Mouse (Mus musculus): ENCODE data around the gene Txndc9.

- no peak for TF ChIP-seq CTCF (IDR thresholded peaks at IDR 0.05 in 2 of 3, conservative IDR thresholded peaks at IDR 0.05 in 1 of 3; ENCODE audit: control insufficient read depth in 1 of 3, insufficient read depth in 1 of 3, low read depth in 2 of 3, low read length in 3 of 3, poor library complexity in 1 of 3, severe bottlenecking in 1 of 3)
- no peak for TF ChIP-seq ELF1 (IDR thresholded peaks at IDR 0.05; ENCODE audit: low read depth, low read length)
- TF ChIP-seq CHD1 (IDR thresholded peaks at IDR 0.05; ENCODE audit: low read depth, low read length), result no peak
- TF ChIP-seq POLR2A (IDR thresholded peaks at IDR 0.05; ENCODE audit: control insufficient read depth in 1 of 2, insufficient read depth in 1 of 2, low read depth in 1 of 2, low read length in 2 of 2, poor library complexity in 1 of 2), result no peak
- TF ChIP-seq ZKSCAN1 (IDR thresholded peaks at IDR 0.05; ENCODE audit: low read depth, low read length), result no peak
- TF ChIP-seq POLR2AphosphoS5 (IDR thresholded peaks at IDR 0.05; ENCODE audit: borderline replicate concordance, low read depth, low read length), result no peak
Observed at GRCm38 (mm10) chr1:37968746-37969145, 28.9 kb downstream of the Txndc9 start.

All from MEL (cell line).